Mouse (Mus musculus) left cerebral cortex, postnatal 25 days (tissue): ENCODE measurements at regions not wholly inside any gene's neighbourhood (a gene's known extent, or its start where the extent isn't known, plus 50 kb on each side); places are given as distances from the start of the nearest gene placed in this dataset.

Experiments
- DNase-seq, 2 experiments: peaks; one replicate each; pipeline ENCODE4 v3.0.0; 2022; ENCODE audit warnings: low spot score in 2 of 2, mixed read lengths in 1 of 2
- intact Hi-C: fragments of 180-260 bp; cut with DNase I; formaldehyde crosslinking; loops from one replicate; pipeline ENCODE4 v1.15.1; 2025

DNA sequence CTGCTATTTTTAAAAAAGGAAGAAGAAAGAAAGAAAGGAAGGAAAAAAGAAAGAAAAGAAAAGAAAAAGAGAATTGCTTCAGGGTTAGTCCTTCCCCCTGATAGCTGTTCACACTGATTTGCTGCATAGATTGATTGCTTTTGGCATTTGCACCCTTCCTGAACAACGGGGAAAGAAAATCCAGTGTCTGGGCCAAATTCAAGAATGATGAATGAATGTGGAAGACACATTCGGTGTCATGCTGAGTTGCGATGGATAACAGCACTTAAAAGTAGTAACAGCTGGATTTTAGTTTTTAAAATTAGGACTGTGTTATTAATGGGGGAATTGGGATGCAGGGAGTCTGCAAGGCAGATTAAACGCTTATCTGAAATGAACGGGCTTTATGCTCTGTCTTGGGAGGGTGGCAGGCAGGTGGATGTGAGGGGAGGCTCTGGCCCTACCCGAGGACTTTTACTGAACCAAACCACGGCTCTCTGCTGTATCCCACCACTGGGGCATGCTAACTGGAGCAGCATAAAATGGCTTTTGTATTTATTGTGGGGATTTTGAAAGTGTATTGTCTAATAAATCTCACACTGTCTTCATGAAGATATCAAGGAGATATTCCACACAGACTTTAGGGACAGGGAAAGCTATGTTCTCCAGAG lies 114.4 kb downstream of the Lca5 start:
- no peak for DNase-seq
- intact Hi-C loops, result loop anchor here (2.0 to 5.0 kb wide), 2 partner anchors 271 to 352 kb away; partner anchors contain the start of gene Phip

GRCm38 (mm10) chr9:83325910-83326309 lies 115.0 kb downstream of the Lca5 start:
- peak; percentile 87 to 96 for DNase-seq
- intact Hi-C loops, result loop anchor here (2.0 to 5.0 kb wide), 2 partner anchors 271 to 351 kb away; partner anchors contain the start of gene Phip

DNA sequence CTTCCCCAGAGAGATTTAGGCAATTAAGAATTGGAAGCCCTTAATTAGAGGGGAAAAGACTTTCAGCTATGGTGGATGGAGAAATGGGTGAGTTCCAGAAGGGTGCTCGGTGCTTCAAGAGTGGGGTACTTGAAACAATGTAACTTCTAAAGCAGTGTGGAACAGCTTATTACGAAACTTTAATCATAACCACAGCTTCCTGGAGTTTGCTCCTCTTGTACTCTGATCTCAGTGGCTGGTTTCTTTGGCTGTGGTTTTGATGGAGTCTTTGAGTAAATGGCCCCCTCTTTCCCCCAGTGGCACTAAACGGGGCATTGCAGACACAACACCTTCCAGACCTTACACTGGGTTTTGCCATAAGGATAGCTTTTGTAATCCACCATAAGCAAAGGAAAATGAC lies 116.6 kb downstream of the Lca5 start:
- intact Hi-C loops, result no loop called here
- no peak for DNase-seq

DNA sequence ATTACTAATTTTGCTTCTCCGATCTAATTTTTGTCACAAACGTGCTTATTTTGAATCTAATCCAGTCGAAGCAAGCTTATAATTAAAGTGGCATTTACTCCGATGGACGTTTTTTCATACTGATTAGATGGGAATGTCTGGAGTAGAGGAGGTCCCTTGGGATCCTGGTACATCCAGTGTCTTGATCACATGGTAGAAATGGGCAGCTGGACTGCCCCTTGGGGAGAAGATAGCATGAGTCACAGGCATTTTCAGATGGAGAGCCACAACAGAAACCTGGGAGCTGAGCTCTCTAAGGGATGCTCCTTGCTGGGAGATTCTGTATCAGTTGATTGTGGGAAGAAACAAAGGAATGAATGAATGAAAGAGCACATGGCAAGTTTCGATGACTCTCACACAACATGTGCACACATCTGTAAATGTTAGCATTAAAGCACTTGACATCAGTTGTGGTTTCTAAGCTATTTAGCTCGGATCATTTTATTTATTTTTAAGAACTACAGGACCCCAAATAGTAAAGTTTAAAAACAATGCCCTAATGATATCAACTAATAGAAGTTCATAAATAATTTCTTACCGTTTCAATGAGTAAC lies 117.8 kb downstream of the Lca5 start:
- intact Hi-C loops, result no loop called here
- no peak for DNase-seq

GRCm38 (mm10) chr9:83321793-83322192 lies 119.1 kb downstream of the Lca5 start:
- peak in 1 of 2 experiments; percentile 21 for DNase-seq
- intact Hi-C loops, result no loop called here

- intact Hi-C loops, result no loop called here
- DNase-seq, result no peak
Measured at GRCm38 (mm10) chr9:83320834-83321233, 120.1 kb downstream of the Lca5 start.

DNA sequence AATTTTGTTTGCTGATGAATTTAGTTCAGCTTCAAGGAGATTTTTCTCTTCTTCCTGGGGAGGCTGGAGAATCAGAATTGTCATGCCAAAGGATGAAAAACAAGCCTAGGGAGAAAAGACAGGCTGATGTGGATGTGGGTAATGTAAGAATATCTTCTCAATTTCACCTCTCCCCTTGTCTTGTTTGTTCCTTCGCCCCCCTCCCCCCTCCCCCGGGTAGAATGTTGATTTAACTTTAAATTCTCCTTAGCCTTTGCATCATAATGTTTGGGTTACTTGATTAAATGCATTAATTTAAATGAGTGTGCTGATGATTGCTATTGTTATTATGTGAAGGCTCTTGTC lies 124.1 kb downstream of the Lca5 start:
- intact Hi-C loops, result loop anchor here (2.0 to 5.0 kb wide), 2 partner anchors 169 to 342 kb away; partner anchors contain the start of genes Hmgn3 and Phip

GRCm38 (mm10) chr9:83315941-83316817 lies 124.7 kb downstream of the Lca5 start:
- intact Hi-C loops, result loop anchor here (2.0 to 5.0 kb wide), 2 partner anchors 169 to 341 kb away; partner anchors contain the start of genes Hmgn3 and Phip
- peak; percentile 80 to 91 for DNase-seq

More for the DNA sequence above, 124.1 kb downstream of the Lca5 start:
- no peak for DNase-seq

DNA sequence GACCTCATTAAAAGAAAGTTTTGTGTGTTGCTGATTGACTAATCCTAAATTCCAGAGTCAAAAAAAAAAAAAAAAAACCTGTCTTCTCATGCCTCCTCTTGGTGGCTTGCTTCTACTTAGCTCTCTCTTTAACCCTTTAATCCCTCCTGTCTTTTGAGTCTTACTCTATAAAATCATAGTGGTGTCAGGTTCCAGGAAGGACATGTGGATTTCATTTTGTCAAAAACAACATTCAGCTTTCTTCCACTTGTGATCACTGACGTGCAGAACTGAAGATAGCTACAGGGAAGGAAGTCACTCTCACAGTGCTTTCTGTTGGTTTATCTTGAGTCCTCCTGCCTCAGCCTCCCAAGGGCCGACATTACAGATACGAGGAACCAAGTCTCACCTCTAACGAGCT lies 132.2 kb downstream of the Lca5 start:
- intact Hi-C loops, result no loop called here
- DNase-seq, result no peak

DNA sequence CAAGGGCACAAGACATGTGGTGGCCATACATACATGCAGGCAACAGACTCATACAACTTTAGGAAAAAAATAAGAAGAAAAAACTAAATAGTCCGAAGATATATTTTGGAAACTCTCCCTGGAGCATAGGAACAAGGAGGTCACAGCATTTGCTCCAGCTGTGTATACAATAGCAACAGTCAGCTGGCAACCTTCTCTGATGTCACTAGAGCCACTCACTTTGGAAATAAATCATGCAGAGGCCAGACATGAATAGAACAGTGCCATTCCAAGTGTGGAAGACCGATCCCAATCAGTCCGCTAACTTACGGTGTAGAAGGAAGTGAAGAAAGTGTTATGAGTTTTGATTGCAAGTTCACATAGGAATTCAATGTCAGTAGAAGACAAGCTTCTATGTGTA lies 132.8 kb downstream of the Lca5 start:
- intact Hi-C loops, result no loop called here
- no peak for DNase-seq

- intact Hi-C loops, result no loop called here
- DNase-seq, result no peak
Measured at GRCm38 (mm10) chr9:83307349-83307938, 133.5 kb downstream of the Lca5 start.

DNA sequence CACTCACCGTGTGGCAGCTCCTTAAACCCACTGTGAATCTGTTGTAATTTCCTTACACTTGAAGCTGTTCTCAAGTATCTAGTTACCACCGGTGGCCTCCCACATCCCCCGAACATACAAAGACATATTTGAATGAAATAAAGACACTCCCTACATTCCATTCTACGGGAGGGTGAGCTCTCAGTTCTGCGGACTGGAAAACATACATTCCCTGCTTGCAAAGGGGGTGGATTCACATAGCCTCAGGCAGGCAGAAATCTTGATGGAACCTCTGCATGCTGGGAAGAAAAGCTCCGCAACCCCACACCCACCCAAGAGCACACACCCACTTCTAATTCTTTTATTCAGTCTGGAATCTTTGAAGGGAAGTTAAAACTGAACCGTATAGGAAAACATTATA lies 136.0 kb downstream of the Lca5 start:
- intact Hi-C loops, result no loop called here
- DNase-seq, result no peak

DNA sequence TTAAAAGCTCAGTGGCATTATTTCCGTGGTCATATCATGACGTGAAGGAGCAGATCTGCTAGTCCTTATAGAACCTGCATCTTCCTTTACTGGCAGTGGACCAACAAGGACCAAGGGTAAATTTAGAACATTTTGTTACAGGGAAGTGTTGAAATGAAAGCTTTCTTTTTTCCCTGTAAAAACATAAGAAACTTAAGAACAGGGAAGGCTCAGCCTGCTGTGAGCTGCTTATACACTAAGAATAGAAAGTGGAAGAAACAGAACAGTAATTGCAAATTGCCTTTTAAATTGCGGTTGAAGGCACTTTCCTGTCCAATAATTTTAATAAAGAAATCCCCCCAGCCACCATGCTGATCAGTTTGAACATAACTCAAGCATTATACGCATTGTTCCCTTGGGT lies 140.4 kb downstream of the Lca5 start:
- DNase-seq, result peak in 1 of 2 experiments; percentile 25
- intact Hi-C loops, result no loop called here

DNA sequence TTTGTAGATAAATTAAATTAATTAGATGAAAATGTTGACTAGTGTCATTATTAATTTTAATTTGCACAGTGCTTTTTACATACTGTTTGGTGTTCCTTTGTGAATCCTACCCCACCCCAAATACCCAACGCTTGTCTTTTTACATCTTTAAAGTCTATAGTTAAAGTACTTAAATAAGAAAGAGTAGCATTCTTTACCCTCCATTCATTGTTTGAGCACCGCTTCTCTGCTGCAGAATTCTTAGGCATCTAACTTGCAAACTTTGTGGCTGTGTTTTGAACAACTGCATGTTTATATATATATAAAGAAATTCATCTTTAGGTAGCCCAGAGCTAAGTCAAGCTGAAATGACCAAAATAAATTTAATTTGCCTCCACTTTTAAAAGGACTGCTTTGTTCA lies 140.9 kb downstream of the Lca5 start:
- DNase-seq, result no peak
- intact Hi-C loops, result no loop called here

- intact Hi-C loops, result no loop called here
- DNase-seq, result no peak
Measured at GRCm38 (mm10) chr9:83299623-83300022, 141.3 kb downstream of the Lca5 start.

DNA sequence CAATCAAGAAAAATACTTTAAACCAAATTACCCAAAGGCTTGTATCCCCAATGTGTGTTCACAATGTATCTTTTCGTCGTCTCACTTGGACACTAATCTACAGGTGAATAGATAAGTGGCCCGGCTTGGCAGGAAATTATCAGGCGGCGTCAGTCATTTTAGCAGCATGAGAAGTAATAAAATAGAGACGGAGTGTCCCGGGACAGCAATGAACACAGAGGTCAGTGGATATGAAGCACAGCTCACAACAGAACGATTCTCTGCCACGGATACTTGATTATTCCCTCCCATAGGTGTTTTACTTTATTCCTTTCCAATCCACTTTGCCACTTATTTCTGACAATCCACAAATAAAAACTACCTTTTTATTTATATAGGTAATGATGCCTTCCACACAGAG lies 145.5 kb downstream of the Lca5 start:
- DNase-seq, result no peak
- intact Hi-C loops, result no loop called here

- intact Hi-C loops, result no loop called here
- no peak for DNase-seq
Measured at GRCm38 (mm10) chr9:83294441-83294840, 146.5 kb downstream of the Lca5 start.

DNA sequence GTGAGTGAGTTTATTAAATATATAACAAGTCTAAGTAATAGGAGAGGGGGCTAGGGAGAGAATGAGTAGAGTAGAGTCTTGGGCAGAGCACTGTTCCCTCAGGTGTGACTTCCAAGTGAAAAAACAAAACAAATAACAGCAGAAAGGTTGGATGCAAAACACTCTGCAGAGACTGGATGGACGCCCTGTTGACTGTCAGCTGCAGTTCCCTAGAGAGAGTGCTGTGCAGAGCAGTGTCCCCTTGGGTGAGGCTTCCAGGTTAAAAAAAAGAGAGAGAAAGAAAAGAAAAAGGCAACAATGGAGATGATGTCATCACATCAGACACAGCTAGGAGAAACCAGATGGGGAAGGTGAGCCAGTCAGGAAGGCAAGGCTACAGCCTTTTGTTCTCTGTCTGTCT lies 137.6 kb upstream of the Hmgn3 start:
- intact Hi-C loops, result no loop called here
- DNase-seq, result no peak

DNA sequence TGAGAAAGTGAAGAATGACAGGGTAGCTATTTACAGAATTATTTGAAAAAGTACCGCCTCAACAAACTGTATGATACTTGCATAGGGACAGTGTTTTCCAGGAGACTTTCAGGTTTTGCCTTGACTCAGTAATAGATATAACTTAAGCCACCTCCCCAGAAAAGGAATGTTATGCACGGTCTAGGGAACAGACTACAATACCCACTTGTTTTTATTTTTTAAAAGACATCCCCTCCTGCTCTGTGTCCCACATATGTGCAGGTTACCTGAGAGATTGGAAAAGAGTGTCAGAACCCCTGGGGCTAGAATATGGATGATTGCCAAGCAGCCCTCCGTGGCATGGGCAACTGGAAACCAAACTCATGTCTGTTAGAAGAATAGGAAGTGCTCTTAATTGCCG lies 137.2 kb upstream of the Hmgn3 start:
- DNase-seq, result no peak
- intact Hi-C loops, result no loop called here

DNA sequence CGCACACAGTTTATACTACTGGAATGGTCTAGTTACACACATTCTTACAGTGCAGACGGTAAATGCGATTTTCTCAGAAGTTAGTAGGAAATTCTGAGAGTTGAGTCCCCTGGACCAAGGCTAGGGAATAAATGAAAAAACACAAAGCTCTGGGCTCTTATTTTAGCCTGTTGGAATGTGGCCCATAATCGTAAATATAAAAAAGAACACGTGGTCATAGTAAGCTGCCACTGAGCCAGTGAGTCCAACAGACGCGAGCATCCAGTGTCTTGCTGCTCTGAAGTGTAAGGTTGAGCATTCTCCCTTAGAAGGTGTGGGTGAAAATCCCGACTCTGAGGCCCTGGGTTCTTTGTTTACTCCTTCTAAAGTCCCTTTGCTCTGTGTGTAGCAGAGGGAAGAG lies 136.8 kb upstream of the Hmgn3 start:
- intact Hi-C loops, result no loop called here
- no peak for DNase-seq
